Mouse (Mus musculus): Measurements from ENCODE around the gene Scn4a.
"Not testable (repeated sequence)": the region's sequence is repeated elsewhere in the genome, so short reads cannot be mapped to it uniquely, and the experiment has no call there.

Gene Scn4a

DNA sequence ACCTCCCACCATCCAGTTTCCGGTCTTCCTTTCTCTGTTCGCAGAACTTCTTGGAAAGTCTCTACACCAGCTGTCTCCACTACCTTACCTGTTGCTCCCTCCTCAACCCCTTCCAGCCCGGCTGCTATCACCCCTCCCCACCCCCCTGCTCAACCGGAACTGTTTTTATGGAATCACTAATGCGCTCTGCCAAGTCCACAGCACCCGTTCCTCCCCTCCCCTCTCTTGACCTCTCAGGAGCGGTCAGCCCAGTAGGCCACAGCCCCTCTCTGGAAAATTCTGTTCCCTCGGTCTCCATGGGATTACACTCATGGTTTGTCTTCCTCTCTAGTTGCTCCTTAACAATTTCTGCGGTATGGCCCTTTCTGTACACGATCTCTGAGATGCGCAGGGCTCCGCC lies at the start of gene Scn4a:
Gene Scn4a (minus strand): TSS at position 101 of the 400 bp plus-strand sequence.
- no peak for DNase-seq (ENCODE audit: low read depth)

DNA sequence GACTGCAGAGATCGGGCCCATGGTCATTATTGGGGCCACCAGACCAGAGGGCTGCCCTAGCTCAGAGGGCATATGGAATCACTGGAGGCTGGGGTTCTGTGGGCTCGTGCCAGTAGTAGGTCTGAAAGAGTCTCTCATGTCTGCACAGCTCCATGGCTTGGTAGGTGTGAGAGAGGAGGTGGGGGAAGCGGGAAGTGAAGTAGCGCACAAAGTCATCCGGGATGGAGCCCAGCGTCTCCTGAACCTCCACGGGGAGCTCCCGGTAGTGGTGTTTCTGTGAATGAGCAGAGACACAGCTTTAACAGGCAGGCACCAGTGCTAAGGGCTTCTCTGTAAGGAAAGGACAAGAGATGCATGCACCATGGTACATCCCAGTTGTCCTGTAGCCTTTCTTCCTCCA lies 45.4 kb upstream of the Scn4a start:
- no peak for DNase-seq (ENCODE audit: low read depth)

DNA sequence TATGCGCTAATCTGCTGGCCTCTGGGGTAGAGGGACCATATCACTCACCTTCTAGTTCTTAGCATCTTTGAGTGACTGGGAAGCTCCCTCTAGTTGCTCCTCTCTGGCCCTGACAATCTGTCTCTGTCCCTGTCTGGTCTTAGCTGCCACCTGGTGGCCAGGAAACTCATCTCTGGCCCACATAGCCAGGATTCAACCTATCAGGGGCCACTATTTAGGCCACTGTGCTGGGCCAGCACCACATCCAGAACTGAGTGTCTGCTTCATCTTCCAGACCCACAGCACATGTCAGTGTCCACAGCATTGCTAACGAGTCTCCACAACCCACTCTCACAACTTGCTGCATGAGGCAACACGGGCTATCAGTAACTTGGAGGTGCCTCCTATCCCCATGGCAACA lies 44.6 kb upstream of the Scn4a start:
- DNase-seq (ENCODE audit: low read depth) = no peak

DNA sequence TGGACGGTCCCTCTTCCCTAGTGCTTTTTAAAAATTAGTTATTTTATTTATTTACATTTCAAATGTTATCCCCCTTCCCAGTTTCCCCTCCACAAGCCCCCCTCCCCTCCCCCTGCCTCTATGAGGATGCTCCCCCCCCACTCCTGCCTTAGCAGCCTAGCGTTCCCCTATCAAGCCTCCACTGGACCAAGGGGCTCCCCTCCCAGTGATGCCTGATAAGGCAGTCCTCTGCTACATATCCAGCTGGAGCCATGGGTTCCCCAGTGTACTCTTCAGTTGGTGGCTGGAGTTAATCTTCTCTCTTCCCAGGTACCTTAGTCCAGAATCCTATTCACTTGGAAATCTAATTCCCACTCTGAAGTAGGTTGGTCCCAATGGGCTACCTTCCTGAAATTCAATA lies 41.0 kb upstream of the Scn4a start:
- not testable (repeated sequence) for DNase-seq (ENCODE audit: low read depth)

DNA sequence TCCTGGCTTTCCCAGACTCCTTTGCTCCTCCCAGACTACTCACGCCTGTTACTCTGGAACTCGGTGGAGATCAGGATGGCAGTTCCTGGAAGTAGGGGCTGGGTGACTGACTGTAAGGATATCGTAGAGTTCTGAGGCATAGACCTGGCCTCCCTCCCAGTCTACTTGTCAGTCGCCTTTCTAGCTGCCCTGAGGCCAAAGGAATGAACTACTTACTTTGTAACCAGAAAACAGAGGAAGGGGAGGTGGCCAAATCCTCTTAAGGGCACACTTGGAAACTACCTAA lies 40.2 kb upstream of the Scn4a start:
- peak; percentile 14 for DNase-seq (ENCODE audit: low read depth)

DNA sequence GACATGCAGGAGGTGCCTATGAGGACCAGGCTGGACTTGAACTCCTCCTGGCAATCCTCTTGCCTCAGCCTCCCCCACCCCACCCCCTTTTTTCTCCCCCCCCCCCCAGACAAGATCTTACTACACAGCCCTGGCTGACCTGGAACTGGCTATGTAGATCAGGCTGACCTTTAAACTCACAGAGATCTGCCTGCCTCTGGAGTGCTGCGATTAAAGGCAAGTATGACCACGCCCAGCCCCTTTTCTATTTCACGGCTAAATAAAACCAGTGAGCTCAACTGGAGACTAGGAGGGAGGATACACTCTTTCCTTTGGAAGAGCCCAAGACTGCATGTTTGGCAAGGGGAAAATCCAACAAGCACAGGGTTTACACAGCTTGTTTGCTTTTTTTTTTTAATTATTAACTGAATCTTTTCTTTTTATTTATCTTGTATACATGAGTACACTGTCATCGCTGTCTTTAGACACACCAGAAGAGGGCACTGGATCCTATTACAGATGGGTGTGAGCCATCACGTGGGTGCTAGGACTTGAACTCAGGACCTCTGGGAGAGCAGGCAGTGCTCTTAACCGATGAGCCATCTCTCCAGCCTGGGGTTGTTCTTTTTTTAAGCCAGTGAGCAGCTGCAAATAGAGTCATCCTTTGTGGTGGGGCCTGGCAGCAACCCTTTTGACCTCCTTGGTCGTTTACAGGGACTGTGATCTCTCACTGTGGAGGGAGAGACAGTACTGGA lies 39.7 kb upstream of the Scn4a start:
- no peak for DNase-seq (ENCODE audit: low read depth)

- DNase-seq (ENCODE audit: low read depth) = peak; percentile 42
These were observed 38.6 kb upstream of the Scn4a start for GRCm38 (mm10) chr11:106391546-106392188.

GRCm38 (mm10) chr11:106390757-106391156 lies 37.7 kb upstream of the Scn4a start:
- DNase-seq (ENCODE audit: low read depth) = no peak

GRCm38 (mm10) chr11:106389611-106390010 lies 36.5 kb upstream of the Scn4a start:
- DNase-seq (ENCODE audit: low read depth) = no peak

GRCm38 (mm10) chr11:106387791-106388216 lies 34.7 kb upstream of the Scn4a start, which contains the start of gene Icam2:
Icam2 (minus strand) TSS chr11:106388075.
- DNase-seq (ENCODE audit: low read depth) = no peak

DNA sequence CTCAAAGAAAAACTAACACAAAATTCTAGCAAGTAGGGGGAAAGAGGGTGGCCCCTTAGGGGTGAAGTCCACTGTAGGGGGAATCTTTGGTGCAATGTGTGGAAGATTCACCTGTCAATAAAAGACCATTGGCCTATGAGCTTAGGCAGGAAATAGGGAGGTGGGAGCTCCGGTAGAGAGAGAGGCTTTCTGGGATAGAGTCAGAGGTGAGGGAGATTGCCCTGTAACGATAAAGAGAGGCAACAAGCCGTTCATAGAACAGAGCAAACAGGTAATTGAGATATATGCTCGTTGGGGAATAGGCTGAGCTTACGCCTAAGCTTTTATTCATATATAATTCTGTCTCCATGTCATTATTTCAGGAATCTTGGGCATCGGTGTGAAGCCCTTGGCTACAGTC lies 33.9 kb upstream of the Scn4a start:
- no peak for DNase-seq (ENCODE audit: low read depth)

DNA sequence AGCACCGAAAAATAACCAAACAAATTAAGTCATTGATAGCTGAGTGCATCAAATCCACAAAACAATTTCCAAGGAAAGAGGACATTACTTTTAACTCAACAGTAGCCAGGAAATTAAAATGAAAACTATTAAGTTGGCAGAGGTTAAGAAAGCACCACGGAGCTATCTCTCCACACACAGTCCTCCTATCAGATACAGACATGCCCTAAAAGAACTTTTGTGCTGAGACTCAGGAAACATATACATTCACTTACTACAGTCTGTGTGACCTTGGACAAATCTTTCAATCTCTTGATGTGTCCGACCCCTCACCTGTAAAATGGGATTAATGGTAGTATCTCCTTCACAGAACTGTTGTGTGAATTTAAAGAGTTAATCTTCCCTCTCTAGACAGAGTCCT lies 33.3 kb upstream of the Scn4a start:
- DNase-seq (ENCODE audit: low read depth) = no peak

DNA sequence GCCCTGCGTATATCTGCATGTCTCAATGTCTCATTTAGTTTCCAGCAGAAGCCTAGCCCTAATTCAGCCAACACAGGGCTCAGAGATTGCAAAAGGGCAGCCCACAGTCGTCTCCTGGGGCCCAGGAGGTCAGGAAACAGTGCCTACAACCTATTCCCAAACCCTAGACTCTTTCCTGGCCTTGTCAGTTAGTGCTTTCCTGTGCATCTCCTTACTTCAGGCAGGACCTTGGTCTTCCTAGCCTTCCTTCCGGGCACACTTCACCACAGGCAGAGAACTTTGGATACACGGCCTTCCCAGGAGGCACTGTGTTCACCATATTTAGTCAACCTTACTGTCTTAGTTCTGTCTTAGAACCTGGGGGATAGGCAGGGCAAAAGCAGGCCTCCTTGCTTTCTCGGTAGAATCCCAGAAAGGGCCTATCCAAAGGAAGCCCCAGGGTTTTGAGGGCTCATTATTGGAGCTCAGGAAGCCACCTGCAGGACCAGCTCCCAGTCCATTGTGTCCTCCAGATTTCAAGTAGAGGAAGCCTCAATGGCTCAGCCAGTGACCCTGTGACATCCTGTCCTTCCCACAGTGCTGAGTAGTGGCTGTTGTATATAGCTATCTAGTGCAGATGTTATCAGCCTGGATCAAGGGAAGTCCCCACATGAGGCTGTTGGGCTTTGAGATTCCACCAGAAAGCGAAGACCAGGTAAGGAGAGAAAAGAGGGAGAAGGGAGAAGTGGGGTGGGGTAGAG lies 30.1 kb upstream of the Scn4a start:
- DNase-seq (ENCODE audit: low read depth) = no peak

GRCm38 (mm10) chr11:106382424-106382823 lies 29.3 kb upstream of the Scn4a start:
- no peak for DNase-seq (ENCODE audit: low read depth)

DNA sequence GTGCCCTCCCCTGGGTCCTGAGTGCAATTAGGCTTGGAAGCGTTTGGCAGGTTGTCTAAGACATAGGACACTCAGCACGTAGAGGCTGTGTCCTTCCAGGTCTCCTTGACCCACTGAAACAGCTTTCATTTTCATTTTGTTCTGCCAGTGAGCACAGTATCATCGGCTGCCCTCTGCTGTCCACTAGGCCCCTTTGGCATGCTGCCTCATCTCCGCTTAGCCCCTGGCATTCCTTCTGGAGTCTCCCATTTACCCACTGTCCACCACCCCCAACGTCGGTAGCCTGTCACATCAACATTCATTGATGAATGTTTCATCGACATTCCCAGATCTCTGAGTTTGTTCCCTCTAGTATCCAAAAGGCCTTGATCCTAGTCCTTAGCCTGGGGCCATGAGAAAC lies 28.8 kb upstream of the Scn4a start:
- no peak for DNase-seq (ENCODE audit: low read depth)

- DNase-seq (ENCODE audit: low read depth) = no peak
These were observed 27.9 kb upstream of the Scn4a start for GRCm38 (mm10) chr11:106381011-106381410.

GRCm38 (mm10) chr11:106374979-106375378 lies 21.9 kb upstream of the Scn4a start:
- DNase-seq (ENCODE audit: low read depth) = no peak

DNA sequence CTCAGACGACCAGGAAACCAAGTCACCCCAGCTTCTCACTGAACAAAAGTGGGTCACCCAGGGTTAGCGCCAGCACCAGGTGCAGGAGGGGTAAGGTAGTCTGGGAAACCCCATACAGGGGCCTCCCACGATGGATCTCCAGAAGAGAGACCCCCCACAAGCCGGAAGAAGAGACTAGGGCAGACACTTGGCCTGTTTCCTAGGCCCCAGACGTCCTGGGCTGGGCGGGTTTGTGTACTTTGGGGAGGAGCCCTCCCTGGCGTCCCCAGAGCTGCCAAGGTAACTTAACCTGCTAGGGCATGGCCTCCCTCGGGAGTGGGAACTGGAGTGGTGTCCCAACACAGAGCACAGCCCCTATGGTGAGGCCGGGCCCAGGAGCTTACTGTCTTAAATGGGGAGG lies 21.5 kb upstream of the Scn4a start:
- no peak for DNase-seq (ENCODE audit: low read depth)

GRCm38 (mm10) chr11:106373998-106374397 lies 20.9 kb upstream of the Scn4a start:
- DNase-seq (ENCODE audit: low read depth) = no peak

DNA sequence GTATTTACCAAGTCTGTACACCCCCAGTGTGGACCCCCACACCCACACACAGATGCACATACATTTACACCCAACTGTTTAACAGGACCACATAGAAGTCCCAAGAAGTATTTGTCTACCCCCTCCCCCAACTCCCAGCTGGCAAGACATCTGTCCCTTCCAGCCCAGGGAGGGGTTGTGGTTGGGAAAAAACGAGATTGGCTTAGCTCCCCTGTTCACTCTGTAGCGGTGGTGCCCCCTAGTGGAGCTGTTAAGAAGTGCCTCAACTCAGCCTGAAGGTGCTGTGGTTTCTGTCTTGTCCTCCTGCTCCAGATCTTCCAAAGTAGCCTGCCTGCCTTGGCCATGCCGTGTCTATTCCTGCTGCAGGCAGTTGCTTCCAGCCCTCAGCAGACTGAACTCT lies 13.2 kb upstream of the Scn4a start:
- peak; percentile 16 for DNase-seq (ENCODE audit: low read depth)

- no peak for DNase-seq (ENCODE audit: low read depth)
These were observed 12.3 kb upstream of the Scn4a start, which contains the start of gene Prr29 for GRCm38 (mm10) chr11:106365366-106365765. Prr29 (plus strand) TSS chr11:106365472.

DNA sequence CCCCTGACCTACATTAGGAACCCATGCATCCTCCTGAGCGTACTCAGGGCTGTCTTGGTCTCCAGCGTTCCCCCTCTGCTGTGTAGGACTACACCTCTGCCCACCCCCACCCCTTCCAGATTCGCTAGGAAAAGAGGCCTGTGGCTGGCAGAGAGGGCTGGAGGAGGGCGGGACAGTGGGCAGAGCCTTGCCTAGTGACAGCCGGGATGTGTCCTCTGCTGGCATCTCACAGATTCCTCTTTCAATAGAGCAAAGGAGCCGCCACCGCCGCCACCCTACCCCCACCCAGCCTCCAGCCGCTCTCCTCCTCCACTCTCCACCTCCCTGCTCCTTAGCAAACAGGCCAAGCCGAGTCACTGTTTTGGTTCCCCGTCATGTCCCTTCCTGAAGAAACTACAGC lies 11.6 kb upstream of the Scn4a start:
- DNase-seq (ENCODE audit: low read depth) = no peak

DNA sequence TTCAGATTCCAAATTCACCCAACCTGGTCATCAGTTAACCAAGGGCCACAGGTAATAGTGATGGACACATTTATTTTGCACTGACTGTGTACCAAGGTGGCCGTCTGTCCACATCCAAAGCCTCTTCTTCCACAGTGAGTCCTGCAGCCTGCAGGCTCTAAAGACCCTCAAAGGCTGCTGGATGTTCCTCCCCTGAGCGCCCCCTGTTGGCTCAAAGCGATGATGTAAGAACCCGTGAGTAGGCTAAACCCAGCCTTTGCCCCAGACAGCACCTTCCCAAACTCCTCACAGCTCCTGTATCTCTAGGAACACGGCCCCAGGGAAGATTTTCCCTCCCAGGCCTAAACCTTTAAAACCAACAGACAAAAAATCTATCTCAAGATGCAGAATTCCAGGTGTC lies 6.3 kb upstream of the Scn4a start:
- DNase-seq (ENCODE audit: low read depth) = no peak
